Mouse (Mus musculus) hindbrain, embryonic 14.5 days (tissue): ENCODE measurements around the gene Galk2. TPM values are rescaled to one million over a fixed set of nuclear protein-coding genes. Genes with fewer than 3 reads are reported as not detected.
A peak's percentile ranks its signal among the peaks of the same experiment; 100 is the strongest.

Source experiments
- ATAC-seq: fragments of 200-750 bp; cut with Nextera tagmentation; 2 replicates; pipeline ENCODE4 v1.8.0; 2017; ENCODE audit warnings: moderate number of reproducible peaks, mild to moderate bottlenecking, moderate TSS enrichment, moderate library complexity; ENCODE audit not compliant: low FRiP score
- DNase-seq: peaks from one replicate; pipeline ENCODE4 v3.0.0-alpha.2; 2015; ENCODE audit warnings: low spot score
- H3K27ac ChIP-seq: fragments of 300-500 bp; sonication (generic); 2 replicates; pipeline ENCODE4 v1.5.1; 2014; ENCODE audit warnings: mild to moderate bottlenecking, moderate library complexity
- H3K27me3 ChIP-seq: fragments of 300-500 bp; sonication (generic); 2 replicates; pipeline ENCODE4 v1.6.1; 2014; ENCODE audit warnings: mild to moderate bottlenecking, low read length, mixed read lengths; ENCODE audit not compliant: control insufficient read depth, insufficient read depth
- H3K36me3 ChIP-seq: fragments of 300-500 bp; sonication (generic); replicated peaks from 2 replicates; pipeline ENCODE4 v1.6.1; 2014; ENCODE audit not compliant: control insufficient read depth, insufficient read depth
- H3K4me1 ChIP-seq: fragments of 300-500 bp; sonication (generic); replicated peaks from 2 replicates; pipeline ENCODE4 v1.6.1; 2014; ENCODE audit warnings: antibody characterized with exemption, low read length, mixed read lengths; ENCODE audit not compliant: control insufficient read depth, insufficient read depth
- H3K4me2 ChIP-seq: fragments of 300-500 bp; sonication (generic); replicated peaks from 2 replicates; pipeline ENCODE4 v1.6.1; 2014; ENCODE audit warnings: mild to moderate bottlenecking, moderate library complexity
- H3K4me3 ChIP-seq: fragments of 300-500 bp; sonication (generic); replicated peaks from 2 replicates; pipeline ENCODE4 v1.5.1; 2014; ENCODE audit warnings: mild to moderate bottlenecking, low read length
- H3K9ac ChIP-seq: fragments of 300-500 bp; sonication (generic); 2 replicates; pipeline ENCODE4 v1.6.1; 2014
- H3K9me3 ChIP-seq: fragments of 300-500 bp; sonication (generic); 2 replicates; pipeline ENCODE4 v1.6.1; 2016; ENCODE audit warnings: low read length; ENCODE audit not compliant: control insufficient read depth
- WGBS: fragments of 180-500 bp; shearing (Covaris S2); extraction: QIAGEN DNeasy Blood & Tissue Kit; methylation state at CpG from one replicate; pipeline ENCODE4 v1.1.7; 2014; 5-methylcytosine and 5-hydroxymethylcytosine counted together
- polyA plus RNA-seq: library from polyadenylated mRNA; unstranded; fragments of >200 nt; fragmentation: Nextera tagmentation; extraction: Ambion mirVana; gene quantifications from 2 replicates; pipeline ENCODE4 v1.2.1, GENCODE M21; 2014

Galk2 gene
- polyA plus RNA-seq, 1 experiment from 2014 or later, result 32.0 TPM

DNA sequence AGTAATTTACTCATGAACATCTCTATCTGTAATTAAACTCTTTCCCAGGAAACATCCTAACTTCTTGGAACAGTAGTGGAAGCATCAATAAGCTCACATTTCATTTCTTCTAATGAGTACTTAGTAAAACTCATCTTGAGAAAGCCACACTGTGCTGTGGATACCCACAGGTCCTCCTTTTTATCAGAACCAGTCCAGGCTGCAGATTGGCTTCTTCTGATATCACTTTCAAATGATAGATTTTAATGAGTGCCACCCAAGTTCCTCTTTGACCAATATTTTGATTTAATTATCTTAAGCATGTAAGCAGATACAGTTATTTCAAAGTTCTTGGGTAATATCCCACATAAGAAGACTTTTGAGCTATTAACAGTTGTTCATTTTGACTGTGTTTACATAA is 55.8 kb downstream of the Galk2 start:
- DNase-seq (no peak), ATAC-seq (no peak)
- H3K4me2 ChIP-seq, result no peak overlapping the region
- H3K9ac ChIP-seq, result no peak overlapping the region
- H3K9me3 ChIP-seq, result no peaks in the 10 kb centered on the region
- H3K27me3 ChIP-seq, result no peaks in the 10 kb centered on the region
- H3K27ac ChIP-seq, result no peak overlapping the region
- peaks cover 4% of the 10 kb centered on the region; the same call in 1 of the 2 replicates for H3K4me1 ChIP-seq
- H3K36me3 ChIP-seq, result no peaks in the 10 kb centered on the region
- H3K4me3 ChIP-seq, result no peak overlapping the region

GRCm38 (mm10) chr2:125916652-125917296 is 57.9 kb downstream of the Galk2 start:
- H3K36me3 ChIP-seq, result no peaks in the 10 kb centered on the region
- H3K4me2 ChIP-seq, result no peak overlapping the region
- H3K27me3 ChIP-seq, result no peaks in the 10 kb centered on the region
- no peak overlapping the region for H3K4me3 ChIP-seq
- H3K27ac ChIP-seq, result no peak overlapping the region
- no peak overlapping the region for H3K9ac ChIP-seq
- H3K9me3 ChIP-seq, result no peaks in the 10 kb centered on the region
- peaks cover 4% of the 10 kb centered on the region; the same call in 1 of the 2 replicates for H3K4me1 ChIP-seq
- DNase-seq (no peak), ATAC-seq (no peak)
- WGBS, result 79% methylated on average over 11 of the region's 11 CpGs

DNA sequence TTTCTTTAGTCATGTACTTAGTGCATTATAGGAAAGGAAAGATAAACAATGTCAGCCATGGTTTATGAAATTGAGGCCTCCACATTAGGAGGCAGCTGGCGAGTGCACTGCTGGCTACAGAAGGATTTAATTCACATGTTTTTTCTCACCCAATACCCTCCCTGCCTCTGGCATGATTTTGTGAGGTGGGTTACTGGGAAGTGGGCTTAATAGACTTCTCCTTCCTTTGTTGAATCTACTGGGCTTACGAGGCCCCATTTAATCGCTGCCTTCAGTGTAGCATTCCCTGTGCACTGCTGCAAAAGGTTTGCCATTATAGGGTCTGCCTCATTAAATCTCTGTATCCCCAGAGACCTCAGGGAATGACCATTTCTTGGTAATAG is 58.4 kb downstream of the Galk2 start:
- WGBS, result 43% methylated on average over 3 of the region's 3 CpGs
- Histone ChIP-seq H3K9ac (no peak overlapping the region), H3K36me3 (no peaks in the 10 kb centered on the region), H3K27ac (no peak overlapping the region; the same call in 1 of the 2 replicates), H3K27me3 (no peaks in the 10 kb centered on the region), H3K4me3 (no peak overlapping the region), H3K9me3 (no peaks in the 10 kb centered on the region), H3K4me1 (peaks cover 4% of the 10 kb centered on the region; the same call in 1 of the 2 replicates), H3K4me2 (no peak overlapping the region)
- ATAC-seq (peak; percentile 46; the same call in 1 of the 2 replicates), DNase-seq (no peak)

DNA sequence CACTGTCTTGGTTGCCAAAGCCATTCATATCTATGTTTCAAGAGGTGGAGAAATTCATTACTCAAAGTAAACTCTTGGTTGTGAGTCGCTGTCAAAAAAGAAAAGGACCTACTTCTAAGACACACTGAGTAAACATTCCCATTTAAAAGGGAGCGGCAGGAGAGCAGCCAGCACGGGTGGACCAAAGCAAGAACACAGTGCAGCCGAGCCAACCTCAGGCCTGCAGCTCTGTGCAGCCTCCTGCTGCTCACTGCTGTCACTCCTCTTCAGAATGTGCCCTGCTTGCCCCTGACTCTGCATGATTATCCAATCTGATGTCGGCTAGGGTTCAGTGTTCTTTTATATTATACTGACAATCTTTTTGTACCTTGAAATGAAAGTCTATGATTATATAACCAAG is 62.4 kb downstream of the Galk2 start:
- Histone ChIP-seq H3K4me2 (no peak overlapping the region), H3K27me3 (no peaks in the 10 kb centered on the region), H3K27ac (no peak overlapping the region), H3K4me1 (peaks cover 4% of the 10 kb centered on the region; the same call in 1 of the 2 replicates), H3K9ac (no peak overlapping the region), H3K9me3 (no peaks in the 10 kb centered on the region), H3K36me3 (no peaks in the 10 kb centered on the region), H3K4me3 (no peak overlapping the region)
- no peak for ATAC-seq
- DNase-seq, result no peak
- WGBS, result 29% methylated on average over 5 of the region's 5 CpGs

- Histone ChIP-seq H3K4me3 (no peak overlapping the region), H3K4me2 (no peak overlapping the region), H3K9me3 (no peaks in the 10 kb centered on the region), H3K27me3 (no peaks in the 10 kb centered on the region), H3K36me3 (no peaks in the 10 kb centered on the region), H3K9ac (no peak overlapping the region), H3K4me1 (peaks cover 2% of the 10 kb centered on the region; the same call in 1 of the 2 replicates), H3K27ac (no peak overlapping the region)
- ATAC-seq (no peak), DNase-seq (no peak)
- WGBS, result 96% methylated on average over 5 of the region's 5 CpGs
Observed at GRCm38 (mm10) chr2:125922149-125922548, 63.2 kb downstream of the Galk2 start.

GRCm38 (mm10) chr2:125922877-125923276 is 64.0 kb downstream of the Galk2 start:
- 83% methylated on average over 4 of the region's 4 CpGs for WGBS
- H3K36me3 ChIP-seq, result no peaks in the 10 kb centered on the region
- H3K9ac ChIP-seq, result no peak overlapping the region
- no peak overlapping the region for H3K27ac ChIP-seq
- DNase-seq, result no peak
- no peaks in the 10 kb centered on the region for H3K27me3 ChIP-seq
- H3K4me1 ChIP-seq, result no peaks in the 10 kb centered on the region
- no peak overlapping the region for H3K4me2 ChIP-seq
- no peak overlapping the region for H3K4me3 ChIP-seq
- no peak for ATAC-seq
- no peaks in the 10 kb centered on the region for H3K9me3 ChIP-seq

DNA sequence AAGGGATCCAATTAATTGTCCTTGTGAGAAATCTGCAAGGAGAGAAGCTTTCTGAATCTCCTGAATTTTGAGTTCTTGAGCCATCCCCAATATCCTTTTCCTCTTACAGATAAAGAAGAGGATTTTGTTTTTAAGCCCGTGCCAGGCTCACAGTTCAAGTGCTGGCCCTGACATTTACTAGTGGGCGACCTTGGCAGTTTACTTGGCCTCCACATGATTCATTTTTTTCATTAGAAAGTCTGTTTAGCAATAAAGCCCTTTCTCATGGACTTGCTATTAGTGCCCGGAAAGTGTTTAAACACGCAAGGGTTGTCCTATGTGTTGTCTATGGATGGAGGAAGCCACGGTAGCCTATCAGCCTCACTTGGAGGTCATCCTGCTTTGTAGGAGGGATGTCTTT is 64.4 kb downstream of the Galk2 start:
- Histone ChIP-seq H3K9me3 (no peaks in the 10 kb centered on the region), H3K27me3 (no peaks in the 10 kb centered on the region), H3K9ac (no peak overlapping the region), H3K36me3 (no peaks in the 10 kb centered on the region), H3K4me3 (no peak overlapping the region), H3K27ac (no peak overlapping the region), H3K4me1 (no peaks in the 10 kb centered on the region), H3K4me2 (no peak overlapping the region)
- 95% methylated on average over 5 of the region's 5 CpGs for whole genome bisulfite sequencing
- ATAC-seq (no peak), DNase-seq (no peak)

- no peaks in the 10 kb centered on the region for H3K9me3 ChIP-seq
- 71% methylated on average over 1 of the region's 1 CpGs for WGBS
- ATAC-seq (no peak), DNase-seq (no peak)
- H3K4me2 ChIP-seq, result no peak overlapping the region
- no peak overlapping the region for H3K4me3 ChIP-seq
- H3K27ac ChIP-seq, result no peak overlapping the region
- no peaks in the 10 kb centered on the region for H3K4me1 ChIP-seq
- no peaks in the 10 kb centered on the region for H3K36me3 ChIP-seq
- H3K9ac ChIP-seq, result no peak overlapping the region
- H3K27me3 ChIP-seq, result no peaks in the 10 kb centered on the region
Observed at GRCm38 (mm10) chr2:125924554-125924953, 65.6 kb downstream of the Galk2 start.

DNA sequence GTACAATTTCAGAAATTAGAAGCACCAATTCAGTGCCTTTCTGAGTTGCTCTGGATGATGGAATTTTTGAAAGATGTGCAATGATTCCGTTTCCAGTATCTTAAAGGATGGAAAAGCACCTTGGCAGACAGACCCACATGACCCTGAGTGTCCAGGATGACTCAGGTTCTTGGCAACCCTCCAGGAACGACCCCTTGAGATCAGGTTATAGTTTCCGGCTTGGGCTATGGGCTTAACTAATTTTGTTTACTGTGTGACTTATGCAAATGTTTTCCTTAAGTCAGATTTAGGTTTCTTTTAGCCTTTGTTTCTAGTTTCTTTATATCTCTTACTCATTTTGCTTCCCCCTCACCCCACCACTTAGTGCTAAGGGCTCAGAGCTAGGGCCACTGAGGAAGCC is 66.2 kb downstream of the Galk2 start:
- WGBS, result 78% methylated on average over 3 of the region's 3 CpGs
- H3K4me2 ChIP-seq, result no peak overlapping the region
- H3K27me3 ChIP-seq, result no peaks in the 10 kb centered on the region
- DNase-seq (no peak), ATAC-seq (no peak)
- H3K27ac ChIP-seq, result no peak overlapping the region
- H3K9me3 ChIP-seq, result no peaks in the 10 kb centered on the region
- H3K4me3 ChIP-seq, result no peak overlapping the region
- H3K9ac ChIP-seq, result no peak overlapping the region
- H3K4me1 ChIP-seq, result no peaks in the 10 kb centered on the region
- H3K36me3 ChIP-seq, result no peaks in the 10 kb centered on the region

GRCm38 (mm10) chr2:125929396-125929795 is 70.5 kb downstream of the Galk2 start:
- Histone ChIP-seq H3K27ac (no peak overlapping the region), H3K4me2 (no peak overlapping the region), H3K9me3 (no peaks in the 10 kb centered on the region), H3K4me1 (no peaks in the 10 kb centered on the region), H3K36me3 (peaks cover 6% of the 10 kb centered on the region), H3K9ac (no peak overlapping the region), H3K27me3 (no peaks in the 10 kb centered on the region), H3K4me3 (no peak overlapping the region)
- no peak for DNase-seq
- 94% methylated on average over 3 of the region's 3 CpGs for WGBS
- ATAC-seq, result no peak
